Mouse (Mus musculus) neutrophil, adult 5-6 weeks (primary cell): ENCODE results near the gene Nxph3. TPM values are rescaled to one million over a fixed set of nuclear protein-coding genes. Genes with fewer than 3 reads are reported as not detected.

Source experiments
- total RNA-seq: library from RNA; stranded (forward); fragments of 200-1000 nt; gene quantifications from 2 replicates; pipeline ENCODE4 v1.2.3, GENCODE M21; 2017

The Nxph3 gene
- total RNA-seq, 1 experiment from 2014 or later = not detected

Other genes with a start within 250 kb of the Nxph3 start
- gene Kat7, start 204.3 kb downstream of the Nxph3 start, total RNA-seq = 63.7 and 69.5 TPM in 2 replicates
- 45.7 and 48.7 TPM in 2 replicates for gene Fam117a, start 177.6 kb downstream of the Nxph3 start, total RNA-seq
- 29.1 and 35.5 TPM in 2 replicates for gene Slc35b1, start 129.9 kb downstream of the Nxph3 start, total RNA-seq
- gene Spop, start 100.5 kb downstream of the Nxph3 start, total RNA-seq = 89.4 and 104 TPM in 2 replicates
- 2.6 and 3.4 TPM in 2 replicates for gene Ngfr, start 73.2 kb upstream of the Nxph3 start, total RNA-seq
- 21.9 and 27.3 TPM in 2 replicates for gene Phb, start 152.4 kb upstream of the Nxph3 start, total RNA-seq
- gene Zfp652, start 198.1 kb upstream of the Nxph3 start, total RNA-seq = 66.5 and 67.5 TPM in 2 replicates
- 8.0 and 8.5 TPM in 2 replicates for gene B130006D01Rik, start 209.0 kb upstream of the Nxph3 start, total RNA-seq